Mouse (Mus musculus) forebrain, embryonic 12.5 days (tissue): ENCODE measurements around the gene C5ar1. TPM values are rescaled to one million over a fixed set of nuclear protein-coding genes. Genes with fewer than 3 reads are reported as not detected.
A peak's percentile ranks its signal among the peaks of the same experiment; 100 is the strongest.
"Not testable (repeated sequence)": the region's sequence is repeated elsewhere in the genome, so short reads cannot be mapped to it uniquely, and the experiment has no call there.

Source experiments
- ATAC-seq: fragments of 200-750 bp; cut with Nextera tagmentation; 2 replicates; pipeline ENCODE4 v1.8.0; 2017; ENCODE audit warnings: moderate TSS enrichment; ENCODE audit not compliant: low FRiP score
- H3K27ac ChIP-seq: fragments of 300-500 bp; sonication (generic); 2 replicates; pipeline ENCODE4 v1.5.1; 2016; ENCODE audit warnings: mild to moderate bottlenecking
- H3K27me3 ChIP-seq: fragments of 300-500 bp; sonication (generic); 2 replicates; pipeline ENCODE4 v1.6.1; 2016; ENCODE audit warnings: mild to moderate bottlenecking
- H3K36me3 ChIP-seq: fragments of 300-500 bp; sonication (generic); replicated peaks from 2 replicates; pipeline ENCODE4 v1.6.1; 2016; ENCODE audit warnings: mild to moderate bottlenecking
- H3K4me1 ChIP-seq: fragments of 300-500 bp; sonication (generic); 2 replicates; pipeline ENCODE4 v1.6.1; 2016
- H3K4me2 ChIP-seq: fragments of 300-500 bp; sonication (generic); 2 replicates; pipeline ENCODE4 v1.6.1; 2016; ENCODE audit warnings: mild to moderate bottlenecking, moderate library complexity
- H3K4me3 ChIP-seq: fragments of 300-500 bp; sonication (generic); replicated peaks from 2 replicates; pipeline ENCODE4 v1.5.1; 2016; ENCODE audit warnings: mild to moderate bottlenecking
- H3K9ac ChIP-seq: fragments of 300-500 bp; sonication (generic); 2 replicates; pipeline ENCODE4 v1.6.1; 2016; ENCODE audit warnings: mild to moderate bottlenecking
- H3K9me3 ChIP-seq: fragments of 300-500 bp; sonication (generic); 2 replicates; pipeline ENCODE4 v1.6.1; 2016
- WGBS: fragments of 180-500 bp; shearing (Covaris S2); methylation state at CpG from one replicate; pipeline ENCODE4 v1.1.7; 2016; 5-methylcytosine and 5-hydroxymethylcytosine counted together
- polyA plus RNA-seq: library from polyadenylated mRNA; unstranded; fragments of >200 nt; fragmentation: Nextera tagmentation; extraction: Ambion mirVana; gene quantifications from 2 replicates; pipeline ENCODE4 v1.2.1, GENCODE M21; 2016

Gene C5ar1
- polyA plus RNA-seq: 0.70 and 0.73 TPM in 2 replicates

GRCm38 (mm10) chr7:16259110-16259590 is at the start of gene C5ar1:
C5ar1 (minus strand) TSS chr7:16259540.
- Histone ChIP-seq H3K9me3 (no peaks in the 10 kb centered on the region), H3K27ac (no peak within 1 kb of the TSS), H3K27me3 (peaks cover 2% of the 10 kb centered on the region; the same call in 1 of the 2 replicates), H3K9ac (no peak within 1 kb of the TSS), H3K4me1 (no peaks in the 10 kb centered on the region), H3K36me3 (no peaks in the 10 kb centered on the region), H3K4me2 (no peak within 1 kb of the TSS), H3K4me3 (no peak within 1 kb of the TSS)
- 87% methylated on average over 5 of the region's 5 CpGs for WGBS
- no peak for ATAC-seq

- Histone ChIP-seq H3K9ac (peak overlapping the region; percentile 82), H3K27ac (peak overlapping the region; percentile 54), H3K36me3 (no peaks in the 10 kb centered on the region), H3K9me3 (no peaks in the 10 kb centered on the region), H3K4me1 (peaks cover 52% of the 10 kb centered on the region), H3K4me2 (peak overlapping the region; percentile 93), H3K27me3 (peaks cover 24% of the 10 kb centered on the region), H3K4me3 (peak overlapping the region; percentile 58)
- ATAC-seq: no peak
- 48% methylated on average over 16 of the region's 16 CpGs for WGBS
These were observed 49.4 kb upstream of the C5ar1 start for GRCm38 (mm10) chr7:16308555-16309317.

GRCm38 (mm10) chr7:16308093-16308492 is 48.8 kb upstream of the C5ar1 start, which contains the start of gene Bbc3:
Bbc3 (plus strand) TSS chr7:16308393.
- H3K36me3 ChIP-seq, H3K9me3 ChIP-seq, ATAC-seq: not testable (repeated sequence)
- Histone ChIP-seq H3K27me3 (peaks cover 24% of the 10 kb centered on the region), H3K9ac (peak within 1 kb of the TSS; percentile 82), H3K4me1 (peaks cover 46% of the 10 kb centered on the region), H3K4me3 (peak within 1 kb of the TSS; percentile 58), H3K4me2 (peak within 1 kb of the TSS; percentile 93), H3K27ac (peak within 1 kb of the TSS; percentile 54)
- 63% methylated on average over 1 of the region's 1 CpGs for WGBS

GRCm38 (mm10) chr7:16307141-16307540 is 47.8 kb upstream of the C5ar1 start:
- H3K4me3 ChIP-seq, H3K9me3 ChIP-seq, H3K36me3 ChIP-seq, H3K4me2 ChIP-seq, H3K9ac ChIP-seq, H3K27ac ChIP-seq, ATAC-seq: not testable (repeated sequence)
- Histone ChIP-seq H3K4me1 (peaks cover 37% of the 10 kb centered on the region), H3K27me3 (peaks cover 22% of the 10 kb centered on the region)
- 83% methylated on average over 6 of the region's 6 CpGs for WGBS

- ATAC-seq: peak; percentile 92
These were observed 40.2 kb upstream of the C5ar1 start for GRCm38 (mm10) chr7:16299419-16300035.

GRCm38 (mm10) chr7:16298927-16299326 is 39.6 kb upstream of the C5ar1 start:
- H3K36me3 ChIP-seq: no peaks in the 10 kb centered on the region
- H3K27me3 ChIP-seq: no peaks in the 10 kb centered on the region
- peak overlapping the region; percentile 47 for H3K4me3 ChIP-seq
- ATAC-seq: no peak
- WGBS: 79% methylated on average over 5 of the region's 5 CpGs
- H3K27ac ChIP-seq: peak overlapping the region; percentile 74
- 0 out of 2 replicates have a peak overlapping the region, but pooled peaks have one; percentile 58 for H3K9ac ChIP-seq
- peak overlapping the region; percentile 65 for H3K4me2 ChIP-seq
- peaks cover 37% of the 10 kb centered on the region for H3K4me1 ChIP-seq
- no peaks in the 10 kb centered on the region for H3K9me3 ChIP-seq

More at GRCm38 (mm10) chr7:16299419-16300035, 40.2 kb upstream of the C5ar1 start:
- Histone ChIP-seq H3K27ac (peak overlapping the region; percentile 74), H3K9ac (peak overlapping the region; percentile 58), H3K9me3 (no peaks in the 10 kb centered on the region), H3K27me3 (no peaks in the 10 kb centered on the region), H3K36me3 (no peaks in the 10 kb centered on the region), H3K4me3 (peak overlapping the region; percentile 47), H3K4me1 (peaks cover 37% of the 10 kb centered on the region), H3K4me2 (peak overlapping the region; percentile 65)
- under 1% methylated on average over 52 of the region's 52 CpGs for WGBS

GRCm38 (mm10) chr7:16297616-16298015 is 38.3 kb upstream of the C5ar1 start:
- Histone ChIP-seq H3K27me3 (no peaks in the 10 kb centered on the region), H3K4me2 (no peak overlapping the region), H3K4me1 (peaks cover 37% of the 10 kb centered on the region), H3K4me3 (no peak overlapping the region), H3K36me3 (no peaks in the 10 kb centered on the region), H3K27ac (no peak overlapping the region), H3K9me3 (no peaks in the 10 kb centered on the region), H3K9ac (no peak overlapping the region)
- 69% methylated on average over 2 of the region's 2 CpGs for WGBS
- no peak for ATAC-seq

GRCm38 (mm10) chr7:16296766-16297390 is 37.5 kb upstream of the C5ar1 start:
- WGBS: under 1% methylated on average over 21 of the region's 22 CpGs
- H3K27ac ChIP-seq: peak overlapping the region; percentile 87

GRCm38 (mm10) chr7:16296146-16296545 is 36.8 kb upstream of the C5ar1 start:
- no peaks in the 10 kb centered on the region for H3K27me3 ChIP-seq
- H3K9ac ChIP-seq: 0 out of 2 replicates have a peak overlapping the region, but pooled peaks have one; percentile 57
- WGBS: 42% methylated on average over 2 of the region's 2 CpGs
- peak overlapping the region; percentile 88 for H3K4me2 ChIP-seq
- H3K36me3 ChIP-seq: no peaks in the 10 kb centered on the region
- H3K4me1 ChIP-seq: peaks cover 37% of the 10 kb centered on the region
- no peak overlapping the region for H3K4me3 ChIP-seq
- peak overlapping the region; percentile 87 for H3K27ac ChIP-seq
- no peaks in the 10 kb centered on the region for H3K9me3 ChIP-seq
- no peak for ATAC-seq

More at GRCm38 (mm10) chr7:16296766-16297390, 37.5 kb upstream of the C5ar1 start:
- H3K27me3 ChIP-seq: no peaks in the 10 kb centered on the region
- no peak for ATAC-seq
- H3K4me1 ChIP-seq: peaks cover 37% of the 10 kb centered on the region
- no peaks in the 10 kb centered on the region for H3K9me3 ChIP-seq
- no peaks in the 10 kb centered on the region for H3K36me3 ChIP-seq
- peak overlapping the region; percentile 47 for H3K9ac ChIP-seq
- peak overlapping the region; percentile 35 for H3K4me3 ChIP-seq
- H3K4me2 ChIP-seq: peak overlapping the region; percentile 73

GRCm38 (mm10) chr7:16295321-16295900 is 36.1 kb upstream of the C5ar1 start:
- Histone ChIP-seq H3K9me3 (no peaks in the 10 kb centered on the region), H3K9ac (peak overlapping the region; percentile 57), H3K4me3 (peak overlapping the region; percentile 47), H3K27ac (peak overlapping the region; percentile 87), H3K4me2 (peak overlapping the region; percentile 88), H3K36me3 (no peaks in the 10 kb centered on the region), H3K4me1 (peaks cover 37% of the 10 kb centered on the region), H3K27me3 (no peaks in the 10 kb centered on the region)
- ATAC-seq: peak; percentile 59
- WGBS: 1% methylated on average over 41 of the region's 41 CpGs

- Histone ChIP-seq H3K4me3 (peak overlapping the region; percentile 47), H3K9me3 (no peaks in the 10 kb centered on the region), H3K4me1 (peaks cover 32% of the 10 kb centered on the region), H3K27ac (peak overlapping the region; percentile 87), H3K36me3 (no peaks in the 10 kb centered on the region), H3K9ac (peak overlapping the region; percentile 57), H3K27me3 (no peaks in the 10 kb centered on the region), H3K4me2 (peak overlapping the region; percentile 88)
- under 1% methylated on average over 23 of the region's 23 CpGs for WGBS
- ATAC-seq: peak; percentile 62
These were observed 35.5 kb upstream of the C5ar1 start for GRCm38 (mm10) chr7:16294837-16295236.
